Mouse (Mus musculus) heart, adult 2 months (tissue): ENCODE data around the gene Smc5. TPM values are rescaled to one million over a fixed set of nuclear protein-coding genes. Genes with fewer than 3 reads are reported as not detected.

Source experiments
- DNase-seq, 2 experiments: peaks; one replicate each; pipeline ENCODE4 v3.0.0; 2021
- H3K27ac ChIP-seq: fragments of 200-600 bp; 2 replicates; pipeline ENCODE4 v1.8.1; 2022
- H3K27me3 ChIP-seq: fragments of 200-500 bp; 2 replicates; pipeline ENCODE4 v1.6.1; 2012; ENCODE audit warnings: mild to moderate bottlenecking, low read length, inconsistent platforms, mixed read lengths; ENCODE audit not compliant: control insufficient read depth, insufficient read depth
- H3K36me3 ChIP-seq: fragments of 200-500 bp; 2 replicates; pipeline ENCODE4 v1.6.1; 2012; ENCODE audit warnings: low read length, inconsistent platforms; ENCODE audit not compliant: control insufficient read depth, insufficient read depth
- H3K4me1 ChIP-seq: fragments of 200-500 bp; 2 replicates; pipeline ENCODE4 v1.6.1; 2011; ENCODE audit warnings: low read length; ENCODE audit not compliant: control insufficient read depth, insufficient read depth
- H3K4me3 ChIP-seq: fragments of 200-600 bp; 2 replicates; pipeline ENCODE4 v1.8.1; 2022
- H3K79me2 ChIP-seq: fragments of 200-500 bp; replicated peaks from 2 replicates; pipeline ENCODE4 v1.6.1; 2012; ENCODE audit warnings: mild to moderate bottlenecking, inconsistent platforms, low read length, moderate library complexity, mixed read lengths; ENCODE audit not compliant: control insufficient read depth, insufficient read depth
- H3K9ac ChIP-seq: fragments of 200-500 bp; 2 replicates; pipeline ENCODE4 v1.6.1; 2012; ENCODE audit warnings: low read depth, mild to moderate bottlenecking, control low read depth, inconsistent platforms, low read length, mixed read lengths
- CTCF ChIP-seq: fragments of 200-600 bp; IDR thresholded peaks from 2 replicates; pipeline ENCODE4 v1.8.1; 2022; ENCODE audit warnings: antibody characterized with exemption, mild to moderate bottlenecking, moderate library complexity
- EP300 ChIP-seq: fragments of 200-500 bp; IDR thresholded peaks from 2 replicates; pipeline ENCODE4 v1.6.1; 2011; ENCODE audit warnings: low read depth, low read length, control low read depth; ENCODE audit not compliant: insufficient read depth
- POLR2A ChIP-seq: fragments of 200-500 bp; IDR thresholded peaks from 2 replicates; pipeline ENCODE4 v1.6.1; 2011; ENCODE audit warnings: mild to moderate bottlenecking, low read depth, low read length, control low read depth; ENCODE audit not compliant: insufficient read depth
- WGBS: fragments of 180-500 bp; shearing (Covaris S2); methylation state at CpG from one replicate; pipeline ENCODE4 v1.1.7; 2018; 5-methylcytosine and 5-hydroxymethylcytosine counted together
- intact Hi-C: fragments of 180-260 bp; cut with DNase I; formaldehyde crosslinking; loops from one replicate; pipeline ENCODE4 v1.15.1; 2025
- polyA plus RNA-seq: library from polyadenylated mRNA; depleted of rRNA; stranded (reverse); fragments of >200 nt; gene quantifications from 2 replicates; pipeline ENCODE4 v1.2.3, GENCODE M21; 2012
- total RNA-seq, 2 experiments: library from RNA; stranded (reverse); gene quantifications; 2 replicates each; pipeline ENCODE4 v1.2.3; 2021

Gene Smc5
- total and polyA plus RNA-seq, 3 experiments: 3.7 to 21.3 (median 20.2) TPM

DNA sequence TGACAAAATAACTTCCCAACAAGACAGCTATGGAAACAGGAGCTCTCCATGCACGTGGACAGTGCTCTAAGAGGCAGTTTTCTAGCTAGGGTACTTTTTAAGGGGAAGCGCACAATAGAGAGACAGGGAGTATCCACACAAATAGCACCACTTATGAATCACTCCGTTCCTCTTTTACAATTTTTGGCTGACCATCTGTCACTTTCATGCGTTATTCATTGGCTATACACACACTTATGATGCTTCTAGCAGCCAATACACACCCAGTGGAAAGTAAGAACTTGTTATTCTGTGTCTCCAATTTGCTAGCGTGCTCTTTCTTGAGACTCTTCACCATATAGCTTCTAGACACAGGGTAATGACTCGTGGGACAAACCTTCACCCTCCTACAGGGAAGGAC, 86.0 kb downstream of the Smc5 start:
- Histone ChIP-seq H3K4me1 (no peaks in the 10 kb centered on the region), H3K27me3 (no peaks in the 10 kb centered on the region), H3K4me3 (no peak overlapping the region), H3K79me2 (no peaks in the 10 kb centered on the region), H3K9ac (no peak overlapping the region), H3K27ac (no peak overlapping the region), H3K36me3 (no peaks in the 10 kb centered on the region)
- 85% methylated on average over 6 of the region's 6 CpGs for WGBS
- intact Hi-C loops: no loop called here
- TF ChIP-seq CTCF: no peak
- no peak for TF ChIP-seq POLR2A
- TF ChIP-seq EP300: no peak
- no peak for DNase-seq

DNA sequence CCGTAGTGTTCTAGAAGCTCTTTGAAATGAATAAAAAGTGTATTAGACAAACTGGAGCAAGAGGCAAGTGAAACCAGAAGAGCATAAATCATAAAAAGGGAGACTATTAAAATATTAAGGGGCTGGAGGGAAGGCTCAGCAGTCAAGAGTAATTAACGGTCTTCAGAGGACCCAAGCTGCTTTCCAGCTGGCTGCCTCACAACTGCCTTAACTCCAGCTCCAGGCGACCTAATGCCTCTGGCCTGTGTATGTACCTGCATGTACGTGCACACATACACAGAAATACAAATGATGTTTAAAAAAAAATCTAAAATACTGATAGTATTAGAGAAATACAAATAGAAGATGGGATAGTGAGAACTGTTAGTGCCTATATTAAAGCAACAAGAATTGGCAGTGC, 89.6 kb downstream of the Smc5 start:
- intact Hi-C loops: no loop called here
- no peaks in the 10 kb centered on the region for H3K4me1 ChIP-seq
- no peak for TF ChIP-seq EP300
- no peak for TF ChIP-seq POLR2A
- no peak for TF ChIP-seq CTCF
- WGBS: 88% methylated on average over 4 of the region's 4 CpGs
- H3K4me3 ChIP-seq: no peak overlapping the region
- no peak overlapping the region for H3K27ac ChIP-seq
- H3K36me3 ChIP-seq: no peaks in the 10 kb centered on the region
- no peaks in the 10 kb centered on the region for H3K27me3 ChIP-seq
- no peaks in the 10 kb centered on the region for H3K79me2 ChIP-seq
- DNase-seq: no peak
- H3K9ac ChIP-seq: no peak overlapping the region

DNA sequence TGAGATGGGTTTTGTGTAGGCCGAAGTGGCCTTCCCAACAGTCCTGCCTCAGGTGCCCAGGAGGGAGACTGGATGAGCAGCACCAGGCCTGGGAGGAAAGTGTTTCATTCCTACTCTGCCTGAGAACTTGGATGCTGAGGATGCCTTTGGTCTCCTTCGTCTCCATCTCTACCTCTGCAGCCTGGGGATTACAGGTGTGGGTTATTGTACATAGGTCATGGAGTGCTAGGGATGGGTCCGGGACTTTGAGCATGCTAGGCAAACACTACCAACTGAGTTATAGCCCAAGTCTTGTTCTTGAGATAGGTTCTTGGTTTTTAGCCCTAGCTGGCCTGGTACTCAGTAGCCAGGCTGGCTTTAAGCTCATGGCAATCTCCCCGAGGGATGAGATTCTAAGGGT, 90.2 kb downstream of the Smc5 start:
- no peaks in the 10 kb centered on the region for H3K36me3 ChIP-seq
- intact Hi-C loops: no loop called here
- no peaks in the 10 kb centered on the region for H3K79me2 ChIP-seq
- 98% methylated on average over 4 of the region's 4 CpGs for WGBS
- H3K27me3 ChIP-seq: no peaks in the 10 kb centered on the region
- TF ChIP-seq POLR2A (no peak), EP300 (no peak)
- no peaks in the 10 kb centered on the region for H3K4me1 ChIP-seq
- no peak overlapping the region for H3K27ac ChIP-seq
- DNase-seq: no peak
- H3K9ac ChIP-seq: no peak overlapping the region
- H3K4me3 ChIP-seq: no peak overlapping the region

DNA sequence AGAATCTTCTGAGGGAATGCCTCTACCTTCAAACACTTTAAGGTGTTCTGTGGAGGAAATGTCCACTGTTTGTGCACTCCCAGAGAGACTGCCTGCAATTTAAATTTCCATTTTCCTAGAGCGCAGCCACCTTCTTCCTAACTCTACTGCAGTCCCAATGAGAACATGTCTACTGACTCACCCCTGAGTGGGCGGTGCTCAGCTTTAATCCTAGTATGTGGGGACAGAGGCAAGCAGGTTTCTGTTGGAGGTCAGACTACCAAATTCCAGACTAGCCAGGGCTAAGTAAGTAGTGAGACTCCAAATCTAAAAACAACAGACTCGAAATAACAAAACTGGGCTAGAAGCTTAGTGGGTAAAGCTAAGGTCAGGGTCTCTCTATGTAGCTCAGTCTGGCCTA, 95.2 kb downstream of the Smc5 start:
- 90% methylated on average over 3 of the region's 3 CpGs for WGBS
- DNase-seq: no peak
- intact Hi-C loops: no loop called here
- no peak overlapping the region for H3K27ac ChIP-seq
- TF ChIP-seq POLR2A: no peak
- TF ChIP-seq CTCF: no peak
- TF ChIP-seq EP300: no peak
- no peak overlapping the region for H3K9ac ChIP-seq
- no peaks in the 10 kb centered on the region for H3K36me3 ChIP-seq
- no peak overlapping the region for H3K4me3 ChIP-seq
- H3K27me3 ChIP-seq: no peaks in the 10 kb centered on the region
- H3K4me1 ChIP-seq: no peaks in the 10 kb centered on the region
- no peaks in the 10 kb centered on the region for H3K79me2 ChIP-seq

DNA sequence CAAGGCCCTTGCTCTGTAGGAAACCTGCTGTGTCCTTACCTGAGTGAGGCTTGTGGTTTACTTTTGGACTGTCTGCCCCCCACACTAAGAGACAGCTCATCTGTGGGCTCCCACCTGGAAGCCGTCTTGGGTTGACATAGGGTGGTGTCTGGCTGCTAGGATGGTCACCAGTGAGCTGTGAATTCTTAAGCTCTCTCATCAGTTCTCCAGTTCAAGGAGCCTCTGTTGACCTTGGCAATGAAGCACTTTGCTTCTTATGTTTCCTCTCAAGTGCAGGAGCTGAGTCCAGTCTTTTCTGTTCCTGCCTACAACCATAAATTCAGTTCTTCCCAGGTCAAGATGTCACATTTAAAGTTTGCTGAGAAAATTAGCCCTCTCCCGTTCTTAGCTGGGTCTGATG, 98.2 kb downstream of the Smc5 start:
- H3K79me2 ChIP-seq: no peaks in the 10 kb centered on the region
- no peak overlapping the region for H3K27ac ChIP-seq
- intact Hi-C loops: no loop called here
- no peak overlapping the region for H3K9ac ChIP-seq
- H3K27me3 ChIP-seq: no peaks in the 10 kb centered on the region
- H3K4me1 ChIP-seq: no peaks in the 10 kb centered on the region
- no peak for DNase-seq
- H3K4me3 ChIP-seq: no peak overlapping the region
- 77% methylated on average over 2 of the region's 2 CpGs for WGBS
- TF ChIP-seq CTCF (no peak), EP300 (no peak), POLR2A (no peak)
- H3K36me3 ChIP-seq: no peaks in the 10 kb centered on the region

DNA sequence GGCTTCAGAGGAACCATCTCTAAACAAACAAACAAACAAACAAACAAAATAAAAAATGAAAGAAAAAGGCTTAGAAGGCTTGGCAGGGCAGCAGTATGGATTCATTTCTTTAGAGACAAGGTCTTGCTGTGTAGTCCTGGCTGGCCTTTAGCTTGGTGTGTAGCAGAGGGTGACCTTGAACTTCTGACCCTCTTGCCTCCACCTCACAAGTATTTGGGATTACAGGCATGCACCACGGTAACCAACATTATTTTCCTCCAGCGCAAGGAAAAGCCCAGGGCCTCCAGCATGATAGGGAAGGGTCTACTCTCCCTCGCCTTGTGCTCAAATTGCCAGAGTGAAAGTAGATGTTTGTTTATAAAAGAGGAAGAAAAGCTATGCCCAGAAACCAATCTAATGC, 98.6 kb downstream of the Smc5 start:
- Histone ChIP-seq H3K4me1 (no peaks in the 10 kb centered on the region), H3K79me2 (no peaks in the 10 kb centered on the region), H3K27me3 (no peaks in the 10 kb centered on the region), H3K4me3 (no peak overlapping the region), H3K27ac (no peak overlapping the region), H3K36me3 (no peaks in the 10 kb centered on the region), H3K9ac (no peak overlapping the region)
- DNase-seq: no peak
- WGBS: 78% methylated on average over 3 of the region's 3 CpGs
- intact Hi-C loops: no loop called here
- TF ChIP-seq POLR2A: no peak
- no peak for TF ChIP-seq EP300
- TF ChIP-seq CTCF: no peak

DNA sequence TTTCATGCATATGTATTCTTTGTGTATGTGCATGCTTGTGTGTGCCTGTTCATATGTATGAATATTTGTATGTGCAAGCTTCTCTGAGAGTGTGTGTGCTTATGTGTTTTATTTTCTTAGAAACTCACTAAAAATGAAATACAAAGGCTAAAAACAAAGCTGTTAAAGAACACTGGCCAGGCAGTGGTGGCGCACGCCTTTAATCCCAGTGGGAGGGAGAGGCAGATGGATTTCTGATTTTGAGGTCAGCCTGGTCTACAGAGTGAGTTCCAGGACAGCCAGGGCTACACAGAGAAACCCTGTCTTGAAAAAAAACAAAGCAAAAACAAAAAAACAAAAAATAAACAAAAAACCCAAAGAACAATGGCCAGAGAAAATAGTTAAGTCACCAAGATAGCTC, 102.6 kb downstream of the Smc5 start:
- no peak overlapping the region for H3K9ac ChIP-seq
- 74% methylated on average over 2 of the region's 2 CpGs for WGBS
- TF ChIP-seq CTCF (no peak), POLR2A (no peak), EP300 (no peak)

More for the DNA sequence above, 102.6 kb downstream of the Smc5 start:
- Histone ChIP-seq H3K27me3 (no peaks in the 10 kb centered on the region), H3K27ac (no peak overlapping the region), H3K4me1 (peaks cover 2% of the 10 kb centered on the region; the same call in 1 of the 2 replicates), H3K36me3 (peaks cover 5% of the 10 kb centered on the region), H3K4me3 (no peak overlapping the region), H3K79me2 (peaks cover 1% of the 10 kb centered on the region; the same call in 1 of the 2 replicates)
- intact Hi-C loops: no loop called here
- no peak for DNase-seq
